Mouse (Mus musculus): ENCODE data around the gene Emc8. TPM values are rescaled to one million over a fixed set of nuclear protein-coding genes. Genes with fewer than 3 reads are reported as not detected.
A peak's percentile ranks its signal among the peaks of the same experiment; 100 is the strongest.

The Emc8 gene
- total and polyA plus RNA-seq, 2 experiments from 2014 or later, result 43.7 to 104 TPM

- Histone ChIP-seq H3K27ac (ENCODE audit: low read depth, low read length) (no peak overlapping the region), H3K4me2 (ENCODE audit: low read depth) (no peak overlapping the region), H3K9me3 (ENCODE audit: low read length) (no peaks in the 10 kb centered on the region), H3K9ac (no peak overlapping the region), H3K36me3 (ENCODE audit: insufficient read depth) (no peaks in the 10 kb centered on the region), H3K4me3 (ENCODE audit: low read depth, low read length) (no peak overlapping the region), H3K27me3 (ENCODE audit: insufficient read depth, low read length) (no peaks in the 10 kb centered on the region), H3K4me1 (ENCODE audit: insufficient read depth) (no peaks in the 10 kb centered on the region)
- DNase-seq (peak; percentile 87), ATAC-seq (peak; percentile 82)
- WGBS, result 11% methylated on average over 7 of the region's 7 CpGs
- TF ChIP-seq CTCF (IDR thresholded peaks at IDR 0.05; ENCODE audit: low read depth), result peak; percentile 93
These were observed 60.5 kb downstream of the Emc8 start for GRCm38 (mm10) chr8:120607885-120608284.

- 78% methylated on average over 9 of the region's 9 CpGs for WGBS
These were observed 60.9 kb downstream of the Emc8 start for GRCm38 (mm10) chr8:120607460-120607859.

More at GRCm38 (mm10) chr8:120607460-120607859, 60.9 kb downstream of the Emc8 start:
- H3K4me3 ChIP-seq (ENCODE audit: low read depth, low read length), result no peak overlapping the region
- DNase-seq (no peak), ATAC-seq (peak; percentile 14; the same call in 1 of the 2 replicates)
- no peak overlapping the region for H3K27ac ChIP-seq (ENCODE audit: low read depth, low read length)
- H3K27me3 ChIP-seq (ENCODE audit: insufficient read depth, low read length), result no peaks in the 10 kb centered on the region
- H3K36me3 ChIP-seq (ENCODE audit: insufficient read depth), result no peaks in the 10 kb centered on the region
- H3K4me1 ChIP-seq (ENCODE audit: insufficient read depth), result no peaks in the 10 kb centered on the region
- no peaks in the 10 kb centered on the region for H3K9me3 ChIP-seq (ENCODE audit: low read length)
- TF ChIP-seq CTCF (IDR thresholded peaks at IDR 0.05; ENCODE audit: low read depth), result no peak
- H3K4me2 ChIP-seq (ENCODE audit: low read depth), result no peak overlapping the region
- no peak overlapping the region for H3K9ac ChIP-seq

Other genes with a start within 250 kb of the Emc8 start
- 2.6 and 5.3 TPM in 2 replicates for gene Gins2, start 79.3 kb downstream of the Emc8 start, total RNA-seq (2014; rRNA removed)
- gene Gins2, start 79.3 kb downstream of the Emc8 start, polyA plus RNA-seq (2015; fragmentation: Nextera tagmentation; extraction: Ambion mirVana), result 9.6 and 10.7 TPM in 2 replicates
- 18.5 and 25.9 TPM in 2 replicates for gene 1190005I06Rik, start 20.9 kb downstream of the Emc8 start, total RNA-seq (2014; rRNA removed)
- 21.7 and 22.7 TPM in 2 replicates for gene 1190005I06Rik, start 20.9 kb downstream of the Emc8 start, polyA plus RNA-seq (2015; fragmentation: Nextera tagmentation; extraction: Ambion mirVana)
- 7.0 and 9.2 TPM in 2 replicates for gene Gm27021, start 494 bp downstream of the Emc8 start, total RNA-seq (2014; rRNA removed)
- gene Gm27021, start 494 bp downstream of the Emc8 start, polyA plus RNA-seq (2015; fragmentation: Nextera tagmentation; extraction: Ambion mirVana), result 12.4 and 14.8 TPM in 2 replicates
- gene Cox4i1, start 351 bp downstream of the Emc8 start, total RNA-seq (2014; rRNA removed), result 436 and 703 TPM in 2 replicates
- 1,351 and 1,499 TPM in 2 replicates for gene Cox4i1, start 351 bp downstream of the Emc8 start, polyA plus RNA-seq (2015; fragmentation: Nextera tagmentation; extraction: Ambion mirVana)
- gene Irf8, start 67.8 kb upstream of the Emc8 start, total RNA-seq (2014; rRNA removed), result 2.8 and 3.3 TPM in 2 replicates
- gene Irf8, start 67.8 kb upstream of the Emc8 start, polyA plus RNA-seq (2015; fragmentation: Nextera tagmentation; extraction: Ambion mirVana), result 4.6 and 5.8 TPM in 2 replicates